Comparison of ENCODE assay signal across 11 mouse cellular contexts in genomic region chr9:123219826-123220225, GRCm38 (mm10). TPM values are rescaled to one million over a fixed set of nuclear protein-coding genes. Genes with fewer than 3 reads are reported as not detected.
DNase-seq lines count a peak whose midpoint lies in the region; ATAC-seq and TF ChIP-seq lines count a peak whose summit lies in the region.
"Had no signal": no experiment of that assay in that cellular context is flagged by ENCODE, and none has a peak within 500 bp of the region (broad histone marks: within the 10 kb centered on the region; RNA-seq: fewer than 3 reads in every experiment).

No protein-coding gene starts in this region.

- peak; percentile 45 for DNase-seq in embryonic facial prominence, embryonic 14.5 days (ENCODE audit: low spot score)
- no peak for DNase-seq in embryonic facial prominence, embryonic 10.5 days (ENCODE audit: low spot score)
- DNase-seq in kidney, postnatal 0 days (ENCODE audit: low spot score) = peak; percentile 61
- DNase-seq in kidney, postnatal 10 days = no peak
- peak; percentile 65 for DNase-seq in right cerebral cortex, adult 18-20 months
- DNase-seq in right cerebral cortex, postnatal 4 days = no peak
- no peak for DNase-seq in cerebellum, postnatal 25 days
- DNase-seq in adrenal gland, postnatal 14 days = no peak
- DNase-seq: kidney, adult 18-20 months had no signal

- no peaks in the 10 kb centered on the region for H3K9me3 ChIP-seq in embryonic facial prominence, embryonic 14.5 days (ENCODE audit: control insufficient read depth, low read length)
- no peaks in the 10 kb centered on the region for H3K9me3 ChIP-seq in embryonic facial prominence, embryonic 10.5 days
- no peaks in the 10 kb centered on the region for H3K9me3 ChIP-seq in kidney, postnatal 0 days (replicated peaks; ENCODE audit: low read length)
- H3K9me3 ChIP-seq: embryonic facial prominence, embryonic 15.5 days had no signal

- no peak overlapping the region for H3K9ac ChIP-seq in embryonic facial prominence, embryonic 14.5 days (ENCODE audit: low read depth, low read length)
- H3K9ac ChIP-seq in kidney, postnatal 0 days (ENCODE audit: low read depth, low read length) = no peak overlapping the region
- H3K9ac ChIP-seq: embryonic facial prominence, embryonic 15.5 days had no signal

- peak overlapping the region; percentile 39; the same call in 1 of the 2 replicates for H3K27ac ChIP-seq in embryonic facial prominence, embryonic 14.5 days (replicated peaks; ENCODE audit: low read depth, low read length)
- no peak overlapping the region for H3K27ac ChIP-seq in embryonic facial prominence, embryonic 10.5 days (replicated peaks)
- 0 out of 2 replicates have a peak overlapping the region, but pooled peaks have one; percentile 37 for H3K27ac ChIP-seq in kidney, postnatal 0 days
- H3K27ac ChIP-seq: embryonic facial prominence, embryonic 15.5 days had no signal

- no peaks in the 10 kb centered on the region for H3K36me3 ChIP-seq in embryonic facial prominence, embryonic 14.5 days (ENCODE audit: control insufficient read depth, insufficient read depth, low read length)
- no peaks in the 10 kb centered on the region for H3K36me3 ChIP-seq in embryonic facial prominence, embryonic 10.5 days (replicated peaks)
- no peaks in the 10 kb centered on the region for H3K36me3 ChIP-seq in kidney, postnatal 0 days (ENCODE audit: insufficient read depth, low read length)
- H3K36me3 ChIP-seq: embryonic facial prominence, embryonic 15.5 days had no signal

- WGBS in embryonic facial prominence, embryonic 14.5 days = 45% methylated on average over 5 of the region's 5 CpGs
- 67% methylated on average over 5 of the region's 5 CpGs for WGBS in embryonic facial prominence, embryonic 10.5 days
- 43% methylated on average over 5 of the region's 5 CpGs for WGBS in kidney, postnatal 0 days

- H3K27me3 ChIP-seq in embryonic facial prominence, embryonic 14.5 days (replicated peaks; ENCODE audit: control insufficient read depth, insufficient read depth, low read length) = peaks cover 15% of the 10 kb centered on the region
- H3K27me3 ChIP-seq in embryonic facial prominence, embryonic 10.5 days (replicated peaks; ENCODE audit: low read depth, poor library complexity, severe bottlenecking) = peaks cover 24% of the 10 kb centered on the region
- no peaks in the 10 kb centered on the region for H3K27me3 ChIP-seq in kidney, postnatal 0 days (ENCODE audit: insufficient read depth, low read length)

- no peak overlapping the region for H3K4me3 ChIP-seq in embryonic facial prominence, embryonic 14.5 days (ENCODE audit: low read depth, low read length)
- no peak overlapping the region for H3K4me3 ChIP-seq in embryonic facial prominence, embryonic 10.5 days
- no peak overlapping the region for H3K4me3 ChIP-seq in kidney, postnatal 0 days (replicated peaks; ENCODE audit: low read depth, low read length)
- H3K4me3 ChIP-seq: embryonic facial prominence, embryonic 15.5 days had no signal

- no peak overlapping the region for H3K4me2 ChIP-seq in embryonic facial prominence, embryonic 14.5 days (ENCODE audit: low read depth, low read length)
- H3K4me2 ChIP-seq in kidney, postnatal 0 days (ENCODE audit: low read length) = no peak overlapping the region
- H3K4me2 ChIP-seq: embryonic facial prominence, embryonic 15.5 days had no signal

- no peak for ATAC-seq in embryonic facial prominence, embryonic 14.5 days (ENCODE audit: low read depth)
- no peak for ATAC-seq in kidney, postnatal 0 days (replicated peaks; ENCODE audit: low FRiP score, low read depth)
- ATAC-seq: forebrain, embryonic 16.5 days had no signal

- no peak for TF ChIP-seq CTCF in kidney, postnatal 0 days (IDR thresholded peaks at IDR 0.05; ENCODE audit: low read depth)

- peaks cover 3% of the 10 kb centered on the region; the same call in 1 of the 2 replicates for H3K4me1 ChIP-seq in embryonic facial prominence, embryonic 14.5 days (ENCODE audit: control insufficient read depth, insufficient read depth, low read length)
- peaks cover 9% of the 10 kb centered on the region for H3K4me1 ChIP-seq in embryonic facial prominence, embryonic 10.5 days
- H3K4me1 ChIP-seq in kidney, postnatal 0 days (replicated peaks; ENCODE audit: insufficient read depth, low read length) = no peaks in the 10 kb centered on the region

RNA-seq across cellular contexts. Expression of gene Cdcp1, which starts 4.0 kb away (rescaled TPM):
- 7.1 and 8.0 TPM in 2 replicates for polyA plus RNA-seq in embryonic facial prominence, embryonic 14.5 days (2014; fragmentation: Nextera tagmentation; extraction: Ambion mirVana)
- 5.5 and 6.0 TPM in 2 replicates for polyA plus RNA-seq in embryonic facial prominence, embryonic 10.5 days (2016; fragmentation: Nextera tagmentation; extraction: Ambion mirVana)
- polyA plus RNA-seq in kidney, postnatal 0 days (2015; fragmentation: Nextera tagmentation; extraction: Ambion mirVana) = 6.8 and 7.4 TPM in 2 replicates
- total RNA-seq in adrenal gland, postnatal 14 days (2021) = 0.30 and 0.85 TPM in 2 replicates

RNA-seq across cellular contexts. Expression of gene Tmem158, which starts 40.7 kb away (rescaled TPM):
- 13.1 and 15.4 TPM in 2 replicates for polyA plus RNA-seq in embryonic facial prominence, embryonic 14.5 days (2014; fragmentation: Nextera tagmentation; extraction: Ambion mirVana)
- 4.6 and 5.0 TPM in 2 replicates for polyA plus RNA-seq in embryonic facial prominence, embryonic 10.5 days (2016; fragmentation: Nextera tagmentation; extraction: Ambion mirVana)
- polyA plus RNA-seq in kidney, postnatal 0 days (2015; fragmentation: Nextera tagmentation; extraction: Ambion mirVana) = 8.2 and 12.2 TPM in 2 replicates
- total RNA-seq in adrenal gland, postnatal 14 days (2021) = 12.9 and 16.1 TPM in 2 replicates

Comparison
In these comparisons a context has a peak if more than half of its experiments do, and no peak if none do; other contexts are left out.
1. DNase-seq: peak in embryonic facial prominence, embryonic 14.5 days (single experiment), kidney, postnatal 0 days (single experiment) and right cerebral cortex, adult 18-20 months (single experiment); none in embryonic facial prominence, embryonic 10.5 days (single experiment), kidney, postnatal 10 days (single experiment), right cerebral cortex, postnatal 4 days (single experiment), cerebellum, postnatal 25 days (0 of 2) and adrenal gland, postnatal 14 days (single experiment).